Mouse (Mus musculus): ENCODE results near the gene Pes1. TPM values are rescaled to one million over a fixed set of nuclear protein-coding genes. Genes with fewer than 3 reads are reported as not detected.

The Pes1 gene
- polyA plus RNA-seq (2012; rRNA removed): 57.9 and 58.0 TPM in 2 replicates

GRCm38 (mm10) chr11:3963610-3964415 is at the start of gene Pes1:
Gene Pes1 (plus strand): TSS chr11:3963975.
- TF ChIP-seq POLR2A (IDR thresholded peaks at IDR 0.05; ENCODE audit: borderline replicate concordance, extremely low read depth, insufficient read depth, insufficient read length, poor library complexity, severe bottlenecking) (peak; percentile 26; the same call in 1 of the 2 replicates), CTCF (IDR thresholded peaks at IDR 0.05; ENCODE audit: borderline replicate concordance, extremely low read depth, insufficient read depth, insufficient read length) (no peak)
- peak; percentile 97 for DNase-seq (ENCODE audit: low read depth)

DNA sequence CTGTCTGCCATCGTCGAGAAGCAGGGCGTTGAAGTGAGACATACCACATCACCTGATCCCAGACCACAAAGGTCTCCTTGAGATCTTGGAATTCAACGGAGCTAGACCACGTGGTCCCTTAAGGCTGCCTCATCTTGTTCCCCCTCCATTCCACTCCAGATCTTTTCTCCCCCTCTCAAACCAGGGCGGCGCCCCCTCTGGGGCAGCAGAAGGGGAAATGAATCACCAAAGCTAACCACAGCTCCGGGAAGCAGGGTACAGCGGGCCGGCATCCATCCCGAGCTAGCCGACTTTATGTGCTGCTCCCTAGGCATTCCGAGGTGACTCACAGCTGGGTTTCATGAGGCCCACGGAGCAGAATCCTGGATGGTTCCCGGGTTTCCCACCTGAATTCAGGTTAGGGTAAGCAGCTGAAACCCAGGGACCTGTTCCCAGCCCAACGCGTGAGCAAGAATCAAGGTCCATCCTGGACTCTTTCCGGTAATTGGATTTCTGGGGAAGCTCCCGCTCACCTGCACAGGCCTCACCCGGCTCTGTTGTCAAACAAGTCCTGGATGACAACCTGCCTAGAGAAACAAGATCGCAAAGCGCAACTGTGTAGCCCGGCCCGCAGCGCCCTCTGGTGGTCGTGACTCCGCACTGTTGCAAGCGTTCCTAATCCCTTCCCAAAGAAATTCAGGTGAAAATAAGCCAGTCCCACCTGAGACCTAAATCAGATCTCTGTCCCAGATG is 49.5 kb upstream of the Pes1 start, which contains the start of gene Slc35e4:
Gene Slc35e4 (minus strand): TSS at position 556 of the 732 bp plus-strand sequence.
- DNase-seq (ENCODE audit: low read depth): peak; percentile 90
- TF ChIP-seq CTCF (IDR thresholded peaks at IDR 0.05; ENCODE audit: borderline replicate concordance, extremely low read depth, insufficient read depth, insufficient read length) (peak; percentile 95), POLR2A (IDR thresholded peaks at IDR 0.05; ENCODE audit: borderline replicate concordance, extremely low read depth, insufficient read depth, insufficient read length, poor library complexity, severe bottlenecking) (no peak)

GRCm38 (mm10) chr11:3918738-3919137 is 45.0 kb upstream of the Pes1 start:
- DNase-seq (ENCODE audit: low read depth): peak; percentile 52
- TF ChIP-seq POLR2A (IDR thresholded peaks at IDR 0.05; ENCODE audit: borderline replicate concordance, extremely low read depth, insufficient read depth, insufficient read length, poor library complexity, severe bottlenecking) (no peak), CTCF (IDR thresholded peaks at IDR 0.05; ENCODE audit: borderline replicate concordance, extremely low read depth, insufficient read depth, insufficient read length) (peak; percentile 49; the same call in 1 of the 2 replicates)

GRCm38 (mm10) chr11:3920476-3920875 is 43.3 kb upstream of the Pes1 start:
- TF ChIP-seq CTCF (IDR thresholded peaks at IDR 0.05; ENCODE audit: borderline replicate concordance, extremely low read depth, insufficient read depth, insufficient read length) (no peak), POLR2A (IDR thresholded peaks at IDR 0.05; ENCODE audit: borderline replicate concordance, extremely low read depth, insufficient read depth, insufficient read length, poor library complexity, severe bottlenecking) (no peak)
- no peak for DNase-seq (ENCODE audit: low read depth)

- peak; percentile 71 for DNase-seq (ENCODE audit: low read depth)
- TF ChIP-seq CTCF (IDR thresholded peaks at IDR 0.05; ENCODE audit: borderline replicate concordance, extremely low read depth, insufficient read depth, insufficient read length) (peak; percentile 86), POLR2A (IDR thresholded peaks at IDR 0.05; ENCODE audit: borderline replicate concordance, extremely low read depth, insufficient read depth, insufficient read length, poor library complexity, severe bottlenecking) (no peak)
These were observed 42.4 kb upstream of the Pes1 start for GRCm38 (mm10) chr11:3921281-3921850.

GRCm38 (mm10) chr11:3922115-3922514 is 41.7 kb upstream of the Pes1 start:
- no peak for DNase-seq (ENCODE audit: low read depth)
- TF ChIP-seq POLR2A (IDR thresholded peaks at IDR 0.05; ENCODE audit: borderline replicate concordance, extremely low read depth, insufficient read depth, insufficient read length, poor library complexity, severe bottlenecking) (no peak), CTCF (IDR thresholded peaks at IDR 0.05; ENCODE audit: borderline replicate concordance, extremely low read depth, insufficient read depth, insufficient read length) (no peak)

DNA sequence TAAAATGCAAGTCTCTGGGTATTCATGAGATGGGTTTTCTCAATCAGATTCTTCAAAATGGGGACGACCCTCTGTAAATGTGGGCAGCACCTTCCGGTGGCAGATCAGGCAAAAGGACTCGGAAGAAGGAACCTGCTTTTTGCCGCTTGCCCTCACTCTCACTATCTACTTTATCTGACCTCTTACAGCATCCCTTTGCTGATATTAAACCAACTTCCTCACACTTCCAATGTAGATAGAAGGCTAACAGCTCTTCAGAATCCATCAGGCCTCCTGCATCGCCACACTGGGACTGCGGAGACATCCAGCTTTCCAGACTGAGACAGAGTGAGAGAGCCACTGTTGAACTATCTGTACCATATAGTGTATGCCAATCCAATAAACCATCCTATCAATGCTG is 41.0 kb upstream of the Pes1 start:
- DNase-seq (ENCODE audit: low read depth): no peak
- TF ChIP-seq CTCF (IDR thresholded peaks at IDR 0.05; ENCODE audit: borderline replicate concordance, extremely low read depth, insufficient read depth, insufficient read length): no peak
- no peak for TF ChIP-seq POLR2A (IDR thresholded peaks at IDR 0.05; ENCODE audit: borderline replicate concordance, extremely low read depth, insufficient read depth, insufficient read length, poor library complexity, severe bottlenecking)

- no peak for TF ChIP-seq CTCF (IDR thresholded peaks at IDR 0.05; ENCODE audit: borderline replicate concordance, extremely low read depth, insufficient read depth, insufficient read length)
These were observed 37.9 kb upstream of the Pes1 start for GRCm38 (mm10) chr11:3925916-3926315.

DNA sequence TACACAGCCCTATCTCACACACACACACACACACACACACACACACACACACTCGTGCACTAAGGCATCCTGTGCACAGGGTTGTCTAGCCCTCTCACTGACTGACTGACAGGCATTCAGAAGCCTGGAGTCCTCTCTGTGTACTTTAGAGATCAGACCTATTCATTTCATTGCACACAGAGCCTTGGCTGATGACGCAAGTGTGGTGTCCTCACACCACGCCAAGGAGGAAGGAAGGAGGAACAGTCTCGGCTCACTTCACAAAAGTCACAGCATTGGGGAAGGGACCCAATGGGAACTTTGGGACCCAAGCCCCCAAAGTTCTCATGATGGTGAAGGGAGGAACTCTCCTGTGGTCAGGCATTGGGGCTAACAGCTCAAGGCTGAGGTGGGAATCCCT is 33.8 kb upstream of the Pes1 start:
- TF ChIP-seq CTCF (IDR thresholded peaks at IDR 0.05; ENCODE audit: borderline replicate concordance, extremely low read depth, insufficient read depth, insufficient read length): no peak
- no peak for TF ChIP-seq POLR2A (IDR thresholded peaks at IDR 0.05; ENCODE audit: borderline replicate concordance, extremely low read depth, insufficient read depth, insufficient read length, poor library complexity, severe bottlenecking)
- DNase-seq (ENCODE audit: low read depth): no peak

More at GRCm38 (mm10) chr11:3925916-3926315, 37.9 kb upstream of the Pes1 start:
- DNase-seq (ENCODE audit: low read depth): no peak

- TF ChIP-seq CTCF (IDR thresholded peaks at IDR 0.05; ENCODE audit: borderline replicate concordance, extremely low read depth, insufficient read depth, insufficient read length) (no peak), POLR2A (IDR thresholded peaks at IDR 0.05; ENCODE audit: borderline replicate concordance, extremely low read depth, insufficient read depth, insufficient read length, poor library complexity, severe bottlenecking) (no peak)
These were observed 32.8 kb upstream of the Pes1 start for GRCm38 (mm10) chr11:3930931-3931330.

GRCm38 (mm10) chr11:3931511-3932211 is 32.1 kb upstream of the Pes1 start, which contains the start of gene Tcn2:
Gene Tcn2 (minus strand): TSS chr11:3932159.
- DNase-seq (ENCODE audit: low read depth): peak; percentile 89
- no peak for TF ChIP-seq CTCF (IDR thresholded peaks at IDR 0.05; ENCODE audit: borderline replicate concordance, extremely low read depth, insufficient read depth, insufficient read length)
- TF ChIP-seq POLR2A (IDR thresholded peaks at IDR 0.05; ENCODE audit: borderline replicate concordance, extremely low read depth, insufficient read depth, insufficient read length, poor library complexity, severe bottlenecking): no peak

More at GRCm38 (mm10) chr11:3930931-3931330, 32.8 kb upstream of the Pes1 start:
- no peak for DNase-seq (ENCODE audit: low read depth)

Data from brain, embryonic 14.5 days (tissue).